Mouse (Mus musculus) cerebellum, adult 9-11 months (tissue): ENCODE data around the gene Nelfe.
A peak's percentile ranks its signal among the peaks of the same experiment; 100 is the strongest.
"Not testable (repeated sequence)": the region's sequence is repeated elsewhere in the genome, so short reads cannot be mapped to it uniquely, and the experiment has no call there.

ENCODE experiments used
- DNase-seq: peaks from one replicate; pipeline ENCODE4 v3.0.0; 2022

Gene Nelfe

GRCm38 (mm10) chr17:34894801-34895530, 44.8 kb downstream of the Nelfe start:
- DNase-seq: peak; percentile 82

DNA sequence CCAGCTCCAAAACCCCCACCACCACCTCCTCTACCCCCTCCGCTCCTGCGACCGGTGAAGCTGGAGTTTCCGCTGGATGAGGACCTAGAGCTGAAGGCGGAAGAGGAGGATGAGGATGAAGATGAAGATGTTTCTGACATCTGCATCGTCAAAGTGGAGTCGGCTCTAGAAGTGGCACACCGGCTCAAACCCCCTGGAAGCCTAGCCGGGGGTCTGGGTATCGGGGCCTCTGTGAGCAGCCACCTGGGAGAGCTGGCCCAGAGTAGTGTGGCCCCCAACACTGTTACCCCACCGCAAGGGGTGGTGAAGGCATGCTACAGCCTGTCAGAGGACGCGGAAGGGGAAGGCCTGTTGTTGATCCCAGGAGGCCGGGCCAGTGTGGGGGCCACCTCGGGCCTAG, 45.5 kb downstream of the Nelfe start:
- peak; percentile 67 for DNase-seq

GRCm38 (mm10) chr17:34896366-34896765, 46.2 kb downstream of the Nelfe start:
- DNase-seq: peak; percentile 63

GRCm38 (mm10) chr17:34897373-34898159, 47.4 kb downstream of the Nelfe start:
- peak; percentile 73 for DNase-seq

DNA sequence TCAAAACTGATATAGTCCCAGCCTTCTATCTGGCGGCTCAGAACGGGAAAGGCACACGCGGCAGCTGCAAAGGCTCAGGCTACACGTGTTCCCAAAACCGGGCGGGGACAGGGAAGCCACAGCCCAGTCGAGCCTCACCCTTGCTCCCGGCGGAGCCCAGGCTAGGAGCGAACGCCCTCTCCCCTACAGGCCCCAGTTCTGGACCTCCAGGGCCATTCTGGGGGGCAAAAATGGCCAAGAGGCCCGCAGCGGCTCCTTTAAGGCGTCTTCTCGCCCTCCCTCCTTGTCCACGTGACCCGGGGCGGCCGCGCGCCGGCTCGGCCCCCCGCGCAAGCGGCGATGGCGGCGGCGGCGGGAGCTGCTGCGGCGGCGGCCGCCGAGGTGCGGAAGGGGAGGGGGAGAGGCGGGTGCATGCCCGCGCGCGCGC, 48.0 kb downstream of the Nelfe start, which contains the start of the genes C2 and Ehmt2:
Gene C2, minus strand, starts transcription at position 106 of the 427 bp plus-strand sequence.
Gene Ehmt2, plus strand, starts transcription at position 310 of the 427 bp plus-strand sequence.
- DNase-seq: peak; percentile 87

- DNase-seq: no peak
Observed at GRCm38 (mm10) chr17:34898706-34899052, 48.5 kb downstream of the Nelfe start.

GRCm38 (mm10) chr17:34899053-34899889, 49.1 kb downstream of the Nelfe start:
- peak; percentile 78 for DNase-seq

- DNase-seq: no peak
Observed at GRCm38 (mm10) chr17:34899890-34900243, 49.7 kb downstream of the Nelfe start.

DNA sequence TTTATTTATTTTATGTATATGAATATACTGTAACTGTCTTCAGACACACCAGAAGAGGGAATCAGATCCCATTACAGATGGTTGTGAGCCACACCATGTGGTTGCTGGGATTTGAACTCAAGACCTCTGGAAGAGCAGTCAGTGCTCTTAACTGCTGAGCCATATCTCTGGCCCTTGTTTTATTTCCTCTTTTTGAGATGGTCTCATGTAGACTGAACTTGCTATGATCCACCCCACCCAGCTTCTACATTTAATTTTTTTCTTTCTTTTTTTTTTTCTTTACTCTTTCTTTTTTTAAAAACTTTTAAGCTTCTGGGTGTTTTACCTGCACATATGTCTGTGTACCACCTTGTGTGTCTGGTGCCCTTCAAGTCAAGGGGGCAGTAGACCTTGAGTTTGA, 50.6 kb downstream of the Nelfe start:
- DNase-seq: not testable (repeated sequence)

DNA sequence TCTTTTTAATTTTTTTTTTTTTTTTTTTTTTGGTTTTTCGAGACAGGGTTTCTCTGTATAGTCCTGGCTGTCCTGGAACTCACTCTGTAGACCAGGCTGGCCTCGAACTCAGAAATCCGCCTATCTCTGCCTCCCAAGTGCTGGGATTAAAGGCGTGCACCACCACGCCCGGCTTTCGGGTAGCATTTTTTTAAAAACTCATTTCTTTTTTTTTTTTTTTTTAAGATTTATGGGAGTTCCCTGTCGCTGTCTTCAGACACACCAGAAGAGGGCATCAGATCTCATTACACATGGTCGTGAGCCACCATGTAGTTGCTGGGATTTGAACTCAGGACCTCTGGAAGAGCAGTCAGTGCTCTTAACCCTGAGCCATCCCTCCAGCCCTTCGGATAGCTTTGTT, 51.8 kb downstream of the Nelfe start:
- DNase-seq: not testable (repeated sequence)

- no peak for DNase-seq
Observed at GRCm38 (mm10) chr17:34902895-34903294, 52.7 kb downstream of the Nelfe start.
